Mouse (Mus musculus): Measurements from ENCODE around the gene Arhgef26.

DNA sequence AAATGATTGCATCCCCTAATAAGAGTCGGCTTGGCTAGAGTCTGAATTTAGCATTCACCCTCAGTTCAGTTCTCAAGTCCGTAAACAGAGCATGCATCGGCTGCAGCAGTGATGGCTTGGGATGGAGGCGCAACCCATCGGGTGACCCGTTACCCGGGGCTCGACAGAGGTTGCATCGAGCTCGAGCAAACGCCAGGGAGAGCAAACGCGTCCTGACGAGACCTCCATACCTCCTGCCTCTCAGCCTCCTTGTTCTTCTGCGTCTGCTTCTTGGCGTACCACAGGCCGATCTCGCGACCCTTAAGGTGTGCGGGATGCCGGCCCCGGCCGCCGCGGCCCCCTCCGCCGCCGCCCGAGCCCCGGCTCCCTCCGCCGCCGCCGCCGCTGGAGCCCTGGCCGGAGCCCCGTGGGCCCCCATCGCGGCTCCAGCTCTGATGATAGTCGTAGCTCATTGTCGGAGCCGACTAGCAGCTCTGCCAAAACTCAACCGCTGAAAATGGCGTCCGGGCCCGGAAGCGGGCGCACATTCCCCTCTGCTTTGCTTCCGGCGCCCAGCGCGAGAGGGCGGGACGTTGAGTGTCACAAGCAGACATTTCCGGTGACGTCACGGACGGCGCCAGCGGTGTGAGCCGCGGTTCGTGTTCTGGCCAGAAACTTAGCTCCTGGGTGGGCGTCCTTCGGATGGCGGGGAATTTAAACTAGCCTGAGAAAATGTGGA lies 168.5 kb downstream of the Arhgef26 start, which contains the start of gene Dhx36:
- TF ChIP-seq CTCF (IDR thresholded peaks at IDR 0.05; ENCODE audit: extremely low read depth, insufficient read length, insufficient replicate concordance, low read depth, low read length) = no peak
- peak; percentile 43; the same call in 1 of the 2 replicates for TF ChIP-seq POLR2A (IDR thresholded peaks at IDR 0.05; ENCODE audit: low read depth, low read length)
